Mouse (Mus musculus) heart, adult 8-10 months (tissue): ENCODE measurements around the gene Homer2. TPM values are rescaled to one million over a fixed set of nuclear protein-coding genes. Genes with fewer than 3 reads are reported as not detected.

ENCODE experiments used
- DNase-seq: peaks from one replicate; pipeline ENCODE4 v3.0.0; 2022; ENCODE audit warnings: low spot score
- total RNA-seq, 4 experiments: library from RNA; stranded (reverse); gene quantifications; 2 replicates each; pipeline ENCODE4 v1.2.4; 2022

The Homer2 gene
- total RNA-seq, 4 experiments from 2014 or later, result 87.9 to 110 (median 104) TPM

DNA sequence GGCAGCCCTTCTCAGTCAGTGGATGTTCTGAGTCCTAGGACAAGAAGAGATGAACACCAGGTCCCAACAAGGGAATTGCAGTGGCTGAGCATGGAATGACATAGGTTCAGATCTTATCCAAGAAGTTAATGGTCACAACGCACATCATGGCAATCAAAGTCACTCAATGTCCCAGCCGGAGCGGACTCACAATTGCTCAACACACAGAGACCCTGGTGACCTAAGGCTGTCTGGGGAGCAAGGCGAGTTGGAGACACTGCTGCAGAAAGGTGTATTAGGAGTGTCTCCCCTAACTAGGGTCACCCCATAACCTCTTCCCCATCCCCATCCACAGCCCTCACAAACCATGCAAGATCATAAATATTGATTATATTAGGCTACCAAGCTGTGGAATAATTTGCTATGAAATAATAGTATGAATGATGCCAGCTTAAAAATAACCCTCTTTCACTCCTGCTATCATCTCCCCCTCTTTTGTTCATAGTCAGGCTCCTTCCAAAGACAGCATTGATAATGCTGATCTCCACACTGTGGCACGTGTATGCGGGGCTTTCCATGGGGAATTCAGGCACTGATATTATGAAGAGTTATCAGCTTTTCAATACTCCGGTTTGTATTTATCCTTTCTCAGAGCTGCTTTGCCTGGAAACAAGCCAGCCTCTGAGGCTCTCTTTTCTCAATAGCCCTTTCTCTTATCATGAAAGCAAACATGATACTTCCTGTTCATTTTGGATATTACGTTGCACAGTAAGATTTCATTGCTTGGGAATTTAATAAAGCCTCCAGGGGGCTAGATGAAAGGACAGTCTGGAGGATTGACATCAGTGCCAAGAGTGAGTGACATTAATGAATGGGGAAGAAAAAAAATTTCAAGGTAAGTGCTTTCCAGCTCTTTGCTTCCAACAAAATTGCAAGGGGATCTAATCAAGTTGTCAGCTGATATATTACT lies 147.0 kb downstream of the Homer2 start:
- DNase-seq, result no peak

DNA sequence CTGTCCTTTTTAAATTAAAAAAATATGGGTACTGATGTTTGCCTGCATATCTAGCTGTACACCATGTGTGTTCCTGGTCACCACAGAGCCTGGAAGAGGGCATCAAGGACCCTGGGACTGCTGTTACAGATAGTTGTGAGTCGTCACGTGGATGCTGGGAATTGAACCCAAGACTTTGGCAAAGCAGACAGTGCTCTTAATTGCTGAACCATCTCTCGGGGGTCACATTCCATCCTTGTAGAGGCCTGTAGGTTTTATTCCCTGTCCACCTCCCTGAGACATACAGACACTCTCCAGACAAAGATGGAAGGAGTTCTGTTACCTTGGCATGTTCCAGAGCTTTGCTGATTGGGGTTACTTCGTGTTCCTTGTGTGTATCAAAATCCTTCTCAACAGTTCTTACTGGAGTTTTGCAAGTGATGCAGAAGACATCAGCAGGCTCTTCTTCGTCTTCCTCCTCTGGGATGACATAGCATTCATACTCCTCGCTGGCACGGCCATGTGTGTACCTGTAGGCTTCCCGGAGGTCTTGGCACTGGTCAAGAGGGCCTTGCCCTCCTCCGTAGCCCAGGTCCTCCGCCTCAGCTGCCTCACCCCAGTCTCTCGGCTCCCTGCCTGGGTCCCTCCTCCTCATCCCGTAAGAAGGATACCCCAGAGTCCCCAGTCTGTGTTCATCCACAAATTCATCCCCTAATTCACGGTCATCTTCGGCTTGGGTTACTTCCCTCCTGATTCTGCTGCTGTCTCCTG lies 147.9 kb downstream of the Homer2 start:
- no peak for DNase-seq

DNA sequence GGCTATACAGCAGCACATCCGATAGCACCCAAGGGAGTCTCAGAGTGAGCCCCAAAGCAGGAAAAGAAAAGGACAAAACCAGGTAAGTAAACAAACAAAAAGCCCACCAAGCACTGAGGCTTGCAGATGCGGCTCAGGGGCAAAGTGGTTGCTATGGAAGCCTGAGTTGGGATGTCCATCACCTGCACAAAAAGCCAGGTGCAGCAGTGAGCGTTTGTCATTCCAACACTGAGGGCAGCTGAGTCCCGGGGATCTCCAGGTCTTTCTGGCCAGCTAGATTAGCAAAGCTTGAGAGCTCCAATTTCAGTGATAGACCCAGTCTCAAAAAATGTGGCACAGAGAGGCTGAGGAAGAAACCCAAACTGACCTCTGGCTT lies 149.4 kb downstream of the Homer2 start:
- DNase-seq, result no peak

DNA sequence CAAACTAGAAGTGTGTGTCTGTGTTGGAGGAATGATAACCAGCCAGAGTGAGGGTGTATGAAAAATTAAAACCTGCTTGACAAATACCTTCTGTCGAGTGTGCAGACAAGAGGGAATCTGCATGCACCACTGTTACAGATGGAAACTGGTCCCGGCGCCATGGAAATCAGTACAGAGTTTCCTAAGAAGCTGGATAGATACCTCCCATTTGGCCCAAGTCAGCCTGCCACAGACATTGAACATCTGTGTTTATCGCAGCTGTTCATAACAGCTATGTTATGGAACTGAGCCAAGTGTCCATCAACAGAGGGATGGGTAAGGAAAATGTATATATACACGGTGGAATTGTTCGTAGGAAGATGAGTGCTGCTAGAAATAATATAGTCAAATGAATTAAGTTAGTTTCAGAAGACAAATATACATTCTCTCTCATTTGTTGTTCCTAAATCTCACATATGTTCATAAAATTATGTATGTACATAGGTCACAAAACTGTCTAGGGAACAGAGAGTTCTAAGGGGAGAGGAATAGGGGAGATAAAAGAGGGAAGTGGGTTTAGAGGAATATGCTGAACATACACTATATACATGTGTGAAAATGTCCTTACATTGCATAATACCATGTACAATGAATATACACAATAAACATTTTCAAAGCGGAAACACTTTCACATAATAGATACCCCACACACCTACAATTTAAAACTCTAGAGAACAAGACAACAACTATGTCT lies 149.9 kb downstream of the Homer2 start:
- DNase-seq, result no peak

DNA sequence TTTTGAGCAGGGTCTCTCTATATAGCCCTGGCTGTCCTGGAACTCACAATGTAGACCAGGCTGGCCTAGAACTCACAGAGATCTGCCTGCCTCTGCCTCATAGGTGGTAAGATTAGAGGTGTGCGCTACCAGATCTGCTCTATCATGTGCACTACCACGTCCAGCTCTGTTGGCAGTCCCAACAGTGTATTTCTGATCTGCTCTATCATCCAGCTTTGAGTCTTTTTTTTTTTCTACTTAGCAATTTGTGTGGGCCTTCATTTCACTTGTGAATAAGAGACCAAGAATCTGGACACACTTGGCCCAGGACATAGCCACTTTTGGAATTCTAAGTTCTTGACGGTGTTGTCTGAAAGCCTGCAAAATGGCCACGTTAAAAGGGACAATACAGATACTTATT lies 150.5 kb downstream of the Homer2 start:
- DNase-seq, result no peak

DNA sequence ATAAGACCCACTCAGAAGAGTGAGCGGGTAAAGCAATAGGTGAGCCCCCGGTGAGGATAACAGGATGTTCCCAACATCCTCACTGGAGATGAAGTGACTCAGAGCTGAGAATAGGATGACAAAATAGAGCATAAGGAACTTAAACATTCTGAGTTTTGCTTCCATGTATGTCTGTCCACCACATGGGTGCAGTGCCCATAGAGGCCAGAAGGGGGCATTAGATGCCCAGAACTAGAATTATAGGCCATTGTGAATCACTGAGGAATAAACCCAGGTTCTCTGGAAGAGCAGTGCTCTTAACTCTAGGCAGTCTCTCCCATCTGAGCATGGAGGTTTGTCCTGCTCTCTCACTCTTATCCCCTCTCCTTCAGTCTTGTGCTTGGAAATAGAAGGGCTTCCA lies 153.0 kb downstream of the Homer2 start:
- no peak for DNase-seq

DNA sequence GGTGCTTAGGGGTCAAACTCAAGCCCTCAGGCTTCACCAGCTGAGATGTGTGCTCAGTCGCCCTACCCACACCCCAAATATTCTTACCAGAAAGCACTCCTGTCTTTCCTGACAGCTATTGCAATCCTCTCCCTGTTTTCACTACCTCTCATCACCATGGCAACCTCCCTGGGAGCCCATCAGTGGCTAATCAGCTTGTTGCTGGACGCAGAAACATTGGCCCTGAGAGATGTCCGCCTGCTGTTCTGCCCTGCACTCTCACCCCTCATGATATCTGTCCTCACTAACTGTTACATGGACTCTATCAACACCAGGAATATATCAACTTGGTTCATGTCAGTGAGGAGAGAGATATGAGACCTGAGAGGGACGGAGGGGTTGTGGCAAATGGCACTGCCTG lies 153.7 kb downstream of the Homer2 start:
- DNase-seq, result no peak

Other genes starting within 250 kb of the Homer2 start
- gene Ap3b2, start 213.6 kb downstream of the Homer2 start, total RNA-seq, result not detected
- gene BC048679, start 209.2 kb downstream of the Homer2 start, total RNA-seq, result under 1 TPM in 1 of 4 experiments, not detected in 3; 0.80 TPM
- 100 to 1,000 TPM; 349 to 382 (median 364) TPM for gene Fsd2, start 140.6 kb downstream of the Homer2 start, total RNA-seq
- 10 to 100 TPM in 1 of 4 experiments, 1 to 10 TPM in 3; 7.8 to 10.2 (median 8.4) TPM for gene Whamm, start 136.3 kb downstream of the Homer2 start, total RNA-seq
- gene Ramac, start 55.4 kb upstream of the Homer2 start, total RNA-seq, result 10 to 100 TPM; 24.8 to 28.8 (median 25.8) TPM
- 10 to 100 TPM; 29.1 to 34.0 (median 32.1) TPM for gene 3110040N11Rik, start 82.0 kb upstream of the Homer2 start, total RNA-seq
- 100 to 1,000 TPM; 134 to 162 (median 154) TPM for gene Btbd1, start 121.9 kb upstream of the Homer2 start, total RNA-seq
- not detected for gene Gm10160, start 148.3 kb upstream of the Homer2 start, total RNA-seq
- gene Tm6sf1, start 151.5 kb upstream of the Homer2 start, total RNA-seq, result 10 to 100 TPM in 1 of 4 experiments, 1 to 10 TPM in 3; 8.0 to 10.9 (median 8.8) TPM
- 1 to 10 TPM; 7.1 to 9.5 (median 8.9) TPM for gene Hdgfl3, start 226.9 kb upstream of the Homer2 start, total RNA-seq